Mouse (Mus musculus) T-helper 17 cell (primary cell): Measurements from ENCODE around the gene Slc20a1.

ENCODE experiments used
- in situ Hi-C, 2 experiments: fragments of 300-600 bp; cut with MboI, MseI; formaldehyde crosslinking; loops; 1 replicate in 1 of 2; 2 replicates in 1 of 2; pipeline ENCODE4 v1.15.1; 2025; ENCODE audit warnings: high pct_unique_total_duplicates in 2 of 2

Slc20a1 gene

GRCm38 (mm10) chr2:129198436-129199327 is at the start of gene Slc20a1:
Gene Slc20a1, plus strand, starts transcription at chr2:129198764.
- in situ Hi-C loops: loop anchor here in 1 of 2 experiments (25.0 kb wide), 1 partner anchor 1886 kb away; no protein-coding TSS in a partner anchor

DNA sequence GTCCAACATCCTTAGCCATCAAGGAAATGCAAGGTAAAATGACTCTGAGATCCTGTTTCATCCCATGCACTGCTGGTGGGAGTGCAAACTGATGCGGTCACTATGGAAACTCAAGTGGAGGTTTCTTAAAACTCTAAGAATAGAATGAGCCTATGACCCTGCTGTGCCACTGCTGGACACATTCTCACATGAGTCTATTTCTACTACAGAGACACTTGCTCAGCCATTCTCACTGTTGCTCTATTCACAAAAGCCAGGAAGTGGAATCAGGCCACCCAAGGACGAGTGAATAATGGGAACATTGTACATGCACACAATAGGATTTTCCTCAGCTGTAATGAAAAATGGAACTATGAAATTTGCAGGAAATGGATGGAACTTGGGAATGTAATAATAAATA is 49.7 kb upstream of the Slc20a1 start:
- in situ Hi-C loops: no loop called here

DNA sequence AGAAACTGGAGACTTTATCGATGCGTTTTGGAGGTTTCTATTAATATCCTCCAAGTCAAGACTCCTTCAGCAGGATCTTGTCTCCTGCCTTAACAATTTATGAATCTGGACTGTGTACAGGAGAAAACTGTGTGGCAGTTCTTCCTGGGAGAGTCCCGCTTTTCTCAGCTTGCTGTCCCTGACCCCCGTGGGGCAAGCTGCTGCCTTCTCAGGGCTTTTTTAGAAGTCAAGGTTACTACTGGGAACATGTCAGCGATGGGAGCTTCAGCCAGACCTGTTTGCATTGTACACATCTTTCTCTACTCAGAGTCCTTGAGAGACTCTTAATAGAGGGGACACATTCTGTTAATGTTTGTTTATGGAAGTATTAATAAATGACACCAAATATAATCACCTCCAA is 48.2 kb upstream of the Slc20a1 start:
- in situ Hi-C loops: no loop called here

DNA sequence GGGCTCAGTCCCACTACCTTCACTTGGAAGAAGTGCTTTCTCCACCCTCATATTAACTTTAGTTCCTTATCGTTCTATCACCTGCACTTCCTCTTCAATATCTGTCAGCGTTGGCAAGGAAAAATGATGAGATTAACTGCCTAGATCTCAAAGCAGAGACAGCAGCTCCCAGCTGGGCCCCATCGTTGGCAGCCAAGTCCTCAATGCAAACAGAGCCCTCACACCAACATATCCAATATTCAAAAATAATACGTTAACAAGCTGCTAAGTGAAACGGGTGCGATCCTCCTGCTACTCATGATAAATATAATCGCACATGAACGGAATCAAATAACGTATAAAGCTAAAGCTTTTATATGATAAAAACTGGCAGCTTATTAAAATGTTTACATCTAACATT is 47.5 kb upstream of the Slc20a1 start:
- in situ Hi-C loops: no loop called here

GRCm38 (mm10) chr2:129152751-129153150 is 45.8 kb upstream of the Slc20a1 start:
- in situ Hi-C loops: no loop called here

DNA sequence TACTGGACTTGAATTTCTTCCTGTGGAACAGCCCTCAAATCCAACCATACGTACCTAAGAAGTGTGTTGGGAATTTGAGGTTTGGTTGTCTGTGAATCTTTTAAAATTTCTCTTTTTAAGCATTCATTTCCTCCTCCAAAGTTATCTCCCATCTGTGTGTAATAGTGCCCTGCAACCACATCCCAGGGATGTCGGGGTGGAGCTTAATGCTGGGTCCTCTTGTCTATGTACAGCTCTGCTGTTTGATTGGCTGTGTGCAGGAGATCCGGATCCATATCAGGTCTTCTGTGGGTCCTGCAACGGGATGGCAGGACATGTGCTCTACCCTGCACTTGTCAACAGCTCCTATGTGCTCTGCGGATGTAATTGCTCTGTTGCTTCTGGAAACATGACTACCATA is 33.7 kb upstream of the Slc20a1 start:
- in situ Hi-C loops: loop anchor here (5.0 kb wide), 1 partner anchor 92 kb away; no protein-coding TSS in a partner anchor

GRCm38 (mm10) chr2:129166466-129167463 is 31.8 kb upstream of the Slc20a1 start:
- in situ Hi-C loops: loop anchor here (5.0 kb wide), 1 partner anchor 91 kb away; no protein-coding TSS in a partner anchor

DNA sequence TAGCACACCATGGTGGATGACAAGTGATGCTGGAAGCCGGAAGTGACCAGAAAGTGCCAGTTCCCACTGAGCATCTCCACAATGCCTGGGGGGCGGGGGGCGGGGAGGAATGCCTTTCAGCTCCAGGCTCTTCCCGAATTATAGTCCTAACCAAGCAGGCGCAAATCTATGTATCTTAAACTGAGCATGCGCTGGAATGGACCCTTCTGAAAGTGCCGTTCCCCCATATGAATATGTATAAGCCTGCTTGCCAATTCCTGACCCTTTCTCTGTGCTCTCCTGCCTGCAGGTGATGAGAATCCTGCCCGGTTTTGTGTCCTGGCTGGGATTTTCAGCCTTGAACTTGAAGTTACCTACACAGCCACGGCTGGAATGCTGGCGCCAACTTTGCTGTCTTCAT is 25.2 kb upstream of the Slc20a1 start:
- in situ Hi-C loops: no loop called here

DNA sequence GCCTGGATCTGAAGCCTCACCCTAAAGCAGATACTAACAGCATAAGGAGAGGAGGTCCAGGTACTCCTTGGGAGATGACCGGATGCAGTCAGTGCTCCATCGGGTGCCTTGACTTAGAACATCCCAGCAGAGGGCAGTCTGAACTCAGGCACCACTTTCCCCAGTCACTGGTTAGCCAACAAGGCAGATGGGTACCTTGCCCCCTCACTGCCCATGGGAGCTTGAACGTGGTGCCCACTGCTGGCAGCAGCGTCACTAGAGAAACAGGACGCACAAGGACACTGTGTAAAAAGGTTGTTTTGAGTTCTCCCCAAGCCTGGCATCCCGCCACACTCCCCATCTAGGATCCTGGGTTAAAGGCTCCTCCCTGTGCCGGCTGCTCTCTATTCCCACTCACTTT is 24.1 kb upstream of the Slc20a1 start:
- in situ Hi-C loops: no loop called here

GRCm38 (mm10) chr2:129175636-129176035 is 22.9 kb upstream of the Slc20a1 start:
- in situ Hi-C loops: loop anchor here in 1 of 2 experiments (25.0 kb wide), 1 partner anchor 1863 kb away; no protein-coding TSS in a partner anchor

GRCm38 (mm10) chr2:129176676-129177420 is 21.7 kb upstream of the Slc20a1 start:
- in situ Hi-C loops: loop anchor here in 1 of 2 experiments (25.0 kb wide), 1 partner anchor 1865 kb away; no protein-coding TSS in a partner anchor

DNA sequence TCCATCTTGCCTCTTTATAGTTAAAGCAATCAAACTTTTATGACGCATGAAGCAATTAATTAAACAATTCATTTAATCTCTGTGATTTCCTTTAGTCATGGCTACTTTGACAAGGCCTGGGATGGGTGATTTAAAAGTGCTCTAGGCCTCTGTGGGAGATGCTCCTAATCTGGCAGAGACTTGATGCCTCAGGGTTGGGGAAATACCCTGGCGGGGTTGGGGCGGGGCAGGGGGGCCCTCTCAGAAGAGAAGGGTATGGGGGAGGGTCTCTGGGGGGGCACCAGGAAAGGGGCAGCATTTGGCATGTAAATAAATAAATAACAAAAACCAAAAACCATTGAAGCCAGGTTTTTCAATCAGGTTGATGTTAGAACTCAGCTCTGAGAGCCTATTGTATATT is 20.9 kb upstream of the Slc20a1 start:
- in situ Hi-C loops: loop anchor here in 1 of 2 experiments (25.0 kb wide), 1 partner anchor 1865 kb away; no protein-coding TSS in a partner anchor

DNA sequence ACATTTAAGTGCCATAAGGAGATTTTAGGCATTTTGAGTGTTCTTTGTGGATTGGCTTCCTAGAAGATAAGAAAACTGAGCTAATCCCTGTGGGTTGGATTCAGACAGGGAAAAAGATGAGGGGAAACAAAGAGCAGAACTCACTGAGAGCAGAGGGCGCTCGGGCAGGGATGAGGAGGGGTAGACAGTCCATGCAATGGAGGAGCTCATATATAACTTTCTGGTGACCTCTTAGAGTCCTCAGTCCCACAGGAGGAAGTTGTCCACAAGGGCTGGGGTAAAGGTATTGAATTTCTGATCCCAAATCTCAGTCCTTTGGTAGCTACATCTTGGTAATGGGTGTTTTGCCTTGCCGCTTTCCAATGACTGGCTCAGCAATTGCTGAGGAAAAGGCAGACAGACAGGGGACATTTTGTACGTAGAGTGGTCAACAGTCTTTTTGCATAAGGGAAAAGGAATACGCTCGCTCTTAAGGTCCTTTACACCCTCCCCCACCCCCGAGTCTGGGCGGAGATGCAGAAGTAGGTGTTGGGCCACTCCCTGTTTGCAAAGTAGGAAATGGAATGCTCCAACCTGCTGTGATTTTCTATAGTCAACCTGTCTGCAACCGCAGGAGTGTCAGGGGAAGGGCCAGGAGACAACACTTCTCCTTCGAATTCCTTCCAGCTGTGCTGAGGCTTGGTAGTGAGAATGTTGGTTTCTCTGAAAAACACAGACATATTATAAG is 20.2 kb upstream of the Slc20a1 start:
- in situ Hi-C loops: loop anchor here in 1 of 2 experiments (25.0 kb wide), 1 partner anchor 1866 kb away; no protein-coding TSS in a partner anchor

DNA sequence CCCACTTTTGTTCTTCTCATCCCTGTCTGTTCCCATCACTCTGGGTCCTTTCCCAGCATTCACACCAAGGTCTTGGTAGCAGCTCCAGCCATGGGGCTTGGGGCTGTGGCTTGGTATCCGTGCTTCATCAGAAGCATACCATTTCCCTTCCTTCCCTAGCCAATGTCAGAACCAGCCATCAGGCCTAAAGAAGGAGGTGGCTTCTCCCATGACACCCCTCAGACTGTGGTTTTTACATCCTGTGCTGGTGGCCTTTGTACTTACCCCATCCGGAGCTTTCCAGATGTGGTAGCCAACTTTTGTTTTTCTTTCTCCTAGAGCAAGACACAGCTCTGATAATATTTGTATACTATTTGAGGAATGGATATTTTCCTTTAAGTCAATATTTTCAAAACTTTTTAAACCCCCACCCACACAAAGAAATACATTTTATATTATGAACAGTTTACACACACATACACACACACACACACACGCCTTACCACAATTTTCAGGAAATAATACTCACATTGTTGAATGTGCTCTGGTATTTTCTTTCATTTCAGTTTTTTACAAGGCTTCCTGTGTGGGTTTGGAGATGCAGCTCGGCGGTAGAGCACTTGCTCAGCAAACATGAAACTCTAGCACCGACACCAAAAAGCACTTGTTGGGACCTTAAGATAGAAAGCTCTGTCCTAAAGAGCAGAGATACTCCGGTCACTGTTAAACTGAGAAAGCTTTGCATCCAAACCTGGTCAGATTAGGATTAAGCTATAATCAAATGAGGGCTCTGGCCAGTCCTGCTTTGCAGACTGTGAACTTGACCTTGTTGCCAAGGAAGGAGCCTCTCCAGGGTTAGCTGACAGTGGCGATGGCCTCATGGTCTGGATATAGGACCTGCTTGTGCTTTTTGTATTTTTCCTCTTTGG is 18.4 kb upstream of the Slc20a1 start:
- in situ Hi-C loops: loop anchor here in 1 of 2 experiments (25.0 kb wide), 1 partner anchor 1868 kb away; no protein-coding TSS in a partner anchor

GRCm38 (mm10) chr2:129181509-129181908 is 17.1 kb upstream of the Slc20a1 start:
- in situ Hi-C loops: loop anchor here in 1 of 2 experiments (25.0 kb wide), 1 partner anchor 1869 kb away; no protein-coding TSS in a partner anchor

DNA sequence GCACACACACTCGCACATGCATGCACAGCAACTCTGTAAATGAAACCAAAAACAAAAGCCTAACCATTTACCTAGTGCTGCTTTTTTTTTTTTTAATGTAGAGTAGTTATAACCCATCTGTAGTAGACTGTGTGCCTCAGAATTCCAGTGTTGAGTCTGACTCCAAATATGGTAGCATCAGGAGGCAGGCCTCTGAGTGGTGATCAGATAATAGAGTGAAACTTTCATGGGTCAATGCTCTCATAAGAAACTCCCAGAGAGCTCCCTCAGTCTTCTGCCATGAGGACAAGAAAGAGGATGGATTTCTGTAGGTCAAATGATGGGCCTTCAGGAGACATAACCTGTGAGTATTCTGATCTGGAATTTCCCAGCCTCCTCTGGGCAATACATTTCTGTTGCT is 16.2 kb upstream of the Slc20a1 start:
- in situ Hi-C loops: loop anchor here in 1 of 2 experiments (25.0 kb wide), 1 partner anchor 1870 kb away; no protein-coding TSS in a partner anchor

- in situ Hi-C loops: loop anchor here in 1 of 2 experiments (25.0 kb wide), 1 partner anchor 1871 kb away; no protein-coding TSS in a partner anchor
Observed at GRCm38 (mm10) chr2:129183561-129184031, 15.0 kb upstream of the Slc20a1 start.

GRCm38 (mm10) chr2:129184853-129185252 is 13.7 kb upstream of the Slc20a1 start:
- in situ Hi-C loops: loop anchor here in 1 of 2 experiments (5.0 to 25.0 kb wide), 2 partner anchors 83 to 1873 kb away; partner anchors contain the start of gene Polr1b
